Mouse (Mus musculus): Measurements from ENCODE around the gene Rnft1.

DNA sequence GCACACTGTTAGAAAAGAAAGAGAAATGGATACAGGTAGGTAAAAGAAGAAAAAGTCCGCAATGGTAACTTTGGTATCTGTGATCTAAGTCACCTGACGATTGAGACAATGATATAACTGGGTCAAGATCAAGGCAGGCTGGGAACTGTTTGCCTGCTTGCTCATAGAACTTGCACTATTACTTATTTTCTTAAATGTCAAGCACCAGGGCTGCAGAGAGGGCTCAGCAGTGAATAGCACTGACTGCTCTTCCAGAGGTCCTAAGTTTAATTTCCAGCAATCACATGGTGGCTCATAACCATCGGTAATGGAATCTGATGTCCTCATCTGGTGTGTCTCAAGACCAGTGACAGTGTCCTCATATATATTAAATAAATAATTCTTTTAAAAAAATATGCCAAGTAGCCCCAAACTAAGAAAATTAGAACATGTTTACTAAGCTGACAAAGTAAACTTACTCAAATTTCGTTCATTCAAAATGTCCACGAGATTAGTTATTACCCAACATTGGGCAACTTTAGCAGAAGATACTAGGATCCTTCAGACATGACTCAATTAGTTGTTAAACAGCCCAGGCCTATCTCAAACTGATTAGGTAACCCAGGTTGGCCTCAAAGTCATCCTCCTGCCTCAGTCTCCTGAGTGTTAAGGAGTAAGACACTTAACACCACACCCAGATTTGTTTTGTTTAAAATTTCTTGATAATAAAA, 49.9 kb downstream of the Rnft1 start:
- no peak for TF ChIP-seq CTCF (IDR thresholded peaks at IDR 0.05; ENCODE audit: low read depth, low read length)
- TF ChIP-seq TAL1 (conservative IDR thresholded peaks at IDR 0.05; ENCODE audit: low read depth, low read length), result no peak
- TF ChIP-seq GATA1 (IDR thresholded peaks at IDR 0.05; ENCODE audit: borderline replicate concordance, low read length), result no peak

All from G1E (cell line).